Mouse (Mus musculus) MEL (cell line): ENCODE results near the gene Zcchc14. TPM values are rescaled to one million over a fixed set of nuclear protein-coding genes. Genes with fewer than 3 reads are reported as not detected.

ENCODE experiments used
- DNase-seq: peaks from one replicate; pipeline ENCODE4 v3.0.0; 2011; ENCODE audit warnings: low read depth, low spot score
- H3K27ac ChIP-seq: 2 replicates; pipeline ENCODE4 v1.5.1; 2012; ENCODE audit warnings: low read depth, mild to moderate bottlenecking, control low read depth, low read length, moderate library complexity; ENCODE audit not compliant: control insufficient read depth
- H3K27me3 ChIP-seq, 2 experiments: fragments of 150-350 bp in 1 of 2; sonication (generic) in 1 of 2; 2 replicates each; pipeline ENCODE4 v1.6.1; 2012; ENCODE audit warnings: low read length in 2 of 2, mild to moderate bottlenecking in 2 of 2, improper control_type of control experiment in 1 of 2, moderate library complexity in 1 of 2; ENCODE audit not compliant: insufficient read depth in 2 of 2, control insufficient read depth in 1 of 2
- H3K36me3 ChIP-seq, 2 experiments: 2 replicates each; pipeline ENCODE4 v1.6.1; 2012 to 2014; ENCODE audit warnings: low read length in 2 of 2, improper control_type of control experiment in 1 of 2, inconsistent platforms in 1 of 2, mild to moderate bottlenecking in 1 of 2; ENCODE audit not compliant: insufficient read depth in 2 of 2, control insufficient read depth in 1 of 2
- H3K4me1 ChIP-seq, 2 experiments: fragments of 150-350 bp in 1 of 2; sonication (generic) in 1 of 2; 2 replicates each; pipeline ENCODE4 v1.6.1; 2012; ENCODE audit warnings: low read length in 2 of 2, improper control_type of control experiment in 1 of 2, mild to moderate bottlenecking in 1 of 2; ENCODE audit not compliant: insufficient read depth in 2 of 2, control insufficient read depth in 1 of 2
- H3K4me3 ChIP-seq, 2 experiments: fragments of 150-350 bp in 1 of 2; sonication (generic) in 1 of 2; 2 replicates each; pipeline ENCODE4 v1.5.1; 2012; ENCODE audit warnings: low read depth in 2 of 2, low read length in 2 of 2, mild to moderate bottlenecking in 2 of 2, moderate library complexity in 2 of 2, control low read depth in 1 of 2, improper control_type of control experiment in 1 of 2; ENCODE audit not compliant: control insufficient read depth in 1 of 2, insufficient read depth in 1 of 2
- H3K79me2 ChIP-seq: 2 replicates; pipeline ENCODE4 v1.6.1; 2012; ENCODE audit warnings: mild to moderate bottlenecking, low read length, moderate library complexity; ENCODE audit not compliant: control insufficient read depth, poor library complexity, insufficient read depth
- H3K9ac ChIP-seq: 2 replicates; pipeline ENCODE4 v1.6.1; 2012; ENCODE audit warnings: low read depth, mild to moderate bottlenecking, control low read depth, low read length, moderate library complexity; ENCODE audit not compliant: control insufficient read depth, poor library complexity, severe bottlenecking
- H3K9me3 ChIP-seq: fragments of 150-350 bp; sonication (generic); replicated peaks from 2 replicates; pipeline ENCODE4 v1.6.1; 2012; ENCODE audit warnings: mild to moderate bottlenecking, low read length, improper control_type of control experiment, moderate library complexity; ENCODE audit not compliant: insufficient read depth
- CTCF ChIP-seq, 3 experiments: IDR thresholded peaks in 2 of 3; conservative IDR thresholded peaks in 1 of 3; 2 replicates each; pipeline ENCODE4 v1.5.1; 2011 to 2012; ENCODE audit warnings: low read length in 3 of 3, low read depth in 2 of 3, mild to moderate bottlenecking in 2 of 3, improper control_type of control experiment in 1 of 3, inconsistent platforms in 1 of 3, mixed read lengths in 1 of 3, moderate library complexity in 1 of 3; ENCODE audit not compliant: control insufficient read depth in 1 of 3, insufficient read depth in 1 of 3, poor library complexity in 1 of 3, severe bottlenecking in 1 of 3
- E2F4 ChIP-seq: IDR thresholded peaks from 2 replicates; pipeline ENCODE4 v1.6.1; 2011; ENCODE audit warnings: low read depth, low read length, improper control_type of control experiment, borderline replicate concordance
- ELF1 ChIP-seq: IDR thresholded peaks from 2 replicates; pipeline ENCODE4 v1.6.1; 2014; ENCODE audit warnings: low read depth, mild to moderate bottlenecking, inconsistent platforms, low read length, improper control_type of control experiment, moderate library complexity
- ETS1 ChIP-seq: IDR thresholded peaks from 2 replicates; pipeline ENCODE4 v1.6.1; 2012; ENCODE audit warnings: low read depth, mild to moderate bottlenecking, inconsistent platforms, low read length, improper control_type of control experiment, moderate library complexity
- GABPA ChIP-seq: IDR thresholded peaks from 2 replicates; pipeline ENCODE4 v1.6.1; 2012; ENCODE audit warnings: low read depth, mild to moderate bottlenecking, inconsistent platforms, low read length, improper control_type of control experiment, moderate library complexity
- GATA1 ChIP-seq: IDR thresholded peaks from 2 replicates; pipeline ENCODE4 v1.6.1; 2011; ENCODE audit warnings: low read depth, low read length, improper control_type of control experiment
- HCFC1 ChIP-seq: IDR thresholded peaks from 2 replicates; pipeline ENCODE4 v1.6.1; 2012; ENCODE audit warnings: low read depth, mild to moderate bottlenecking, inconsistent platforms, low read length, improper control_type of control experiment, moderate library complexity
- JUND ChIP-seq: IDR thresholded peaks from 2 replicates; pipeline ENCODE4 v1.6.1; 2011; ENCODE audit warnings: low read depth, mild to moderate bottlenecking, improper control_type of control experiment, low read length
- KAT2A ChIP-seq: conservative IDR thresholded peaks from 2 replicates; pipeline ENCODE4 v1.6.1; 2012; ENCODE audit warnings: low read depth, low read length, improper control_type of control experiment, inconsistent platforms
- MAX ChIP-seq: IDR thresholded peaks from 2 replicates; pipeline ENCODE4 v1.6.1; 2011; ENCODE audit warnings: low read length, improper control_type of control experiment
- MAZ ChIP-seq: IDR thresholded peaks from 2 replicates; pipeline ENCODE4 v1.6.1; 2012; ENCODE audit warnings: low read depth, mild to moderate bottlenecking, inconsistent platforms, low read length, improper control_type of control experiment
- MEF2A ChIP-seq: IDR thresholded peaks from 2 replicates; pipeline ENCODE4 v1.6.1; 2014; ENCODE audit warnings: low read depth, mild to moderate bottlenecking, inconsistent platforms, low read length, improper control_type of control experiment; ENCODE audit not compliant: poor library complexity, insufficient replicate concordance, severe bottlenecking; ENCODE audit errors: extremely low read depth
- MXI1 ChIP-seq: IDR thresholded peaks from 2 replicates; pipeline ENCODE4 v1.6.1; 2011; ENCODE audit warnings: mild to moderate bottlenecking, low read depth, low read length, improper control_type of control experiment
- MYB ChIP-seq: IDR thresholded peaks from 2 replicates; pipeline ENCODE4 v1.6.1; 2011; ENCODE audit warnings: mild to moderate bottlenecking, low read depth, low read length, improper control_type of control experiment
- MYC ChIP-seq: IDR thresholded peaks from 2 replicates; pipeline ENCODE4 v1.6.1; 2011; ENCODE audit warnings: low read depth, mild to moderate bottlenecking, low read length, improper control_type of control experiment, moderate library complexity
- NRF1 ChIP-seq: IDR thresholded peaks from 2 replicates; pipeline ENCODE4 v1.6.1; 2014; ENCODE audit warnings: low read depth, mild to moderate bottlenecking, inconsistent platforms, low read length, improper control_type of control experiment, moderate library complexity; ENCODE audit not compliant: poor library complexity, insufficient read depth, severe bottlenecking
- POLR2AphosphoS5 ChIP-seq: IDR thresholded peaks from 2 replicates; pipeline ENCODE4 v1.6.1; 2012; ENCODE audit warnings: low read depth, borderline replicate concordance, mild to moderate bottlenecking, inconsistent platforms, low read length, moderate library complexity, mixed read lengths
- SIN3A ChIP-seq: IDR thresholded peaks from 2 replicates; pipeline ENCODE4 v1.6.1; 2012; ENCODE audit warnings: low read length, improper control_type of control experiment, inconsistent platforms
- TAL1 ChIP-seq: IDR thresholded peaks from 2 replicates; pipeline ENCODE4 v1.6.1; 2012; ENCODE audit warnings: mild to moderate bottlenecking, inconsistent platforms, low read length, moderate library complexity, mixed read lengths
- TBP ChIP-seq: IDR thresholded peaks from 2 replicates; pipeline ENCODE4 v1.8.0; 2011; ENCODE audit warnings: low read depth, low read length, improper control_type of control experiment
- UBTF ChIP-seq: IDR thresholded peaks from 2 replicates; pipeline ENCODE4 v1.6.1; 2012; ENCODE audit warnings: low read depth, mild to moderate bottlenecking, inconsistent platforms, low read length, improper control_type of control experiment, moderate library complexity, borderline replicate concordance; ENCODE audit not compliant: insufficient read depth
- USF1 ChIP-seq: IDR thresholded peaks from 2 replicates; pipeline ENCODE4 v1.6.1; 2014; ENCODE audit warnings: low read depth, mild to moderate bottlenecking, inconsistent platforms, low read length, improper control_type of control experiment, moderate library complexity
- USF2 ChIP-seq, 2 experiments: IDR thresholded peaks; 2 replicates each; pipeline ENCODE4 v1.6.1; 2011 to 2012; ENCODE audit warnings: improper control_type of control experiment in 2 of 2, low read length in 2 of 2, borderline replicate concordance in 1 of 2, inconsistent platforms in 1 of 2, low read depth in 1 of 2, mild to moderate bottlenecking in 1 of 2; ENCODE audit not compliant: insufficient read depth in 1 of 2
- ZMIZ1 ChIP-seq: IDR thresholded peaks from 2 replicates; pipeline ENCODE4 v1.6.1; 2012; ENCODE audit warnings: low read depth, mild to moderate bottlenecking, inconsistent platforms, low read length, improper control_type of control experiment, moderate library complexity
- ZNF384 ChIP-seq: IDR thresholded peaks from 2 replicates; pipeline ENCODE4 v1.6.1; 2012; ENCODE audit warnings: low read depth, mild to moderate bottlenecking, inconsistent platforms, low read length, improper control_type of control experiment
- polyA plus RNA-seq, 2 experiments: library from polyadenylated mRNA; stranded (reverse) in 1 of 2; unstranded in 1 of 2; fragments of >175 nt in 1 of 2; fragments of >200 nt in 1 of 2; gene quantifications; 2 replicates each; pipeline versions ENCODE4 v1.2.1 to v1.2.4; 2012; ENCODE audit warnings: low replicate concordance in 2 of 2, low read depth in 1 of 2; ENCODE audit not compliant: insufficient read length in 2 of 2, insufficient read depth in 1 of 2, missing spikeins in 1 of 2
- total RNA-seq: library from RNA; depleted of rRNA; stranded (reverse); fragments of 300-350 nt; gene quantifications from 2 replicates; pipeline ENCODE4 v1.2.3, GENCODE M21; 2012

Gene Zcchc14
- total and polyA plus RNA-seq, 3 experiments: 0.04 to 0.11 TPM; not detected in 1

- H3K27me3 ChIP-seq: no peaks in the 10 kb centered on the region; a peak in 1 of 4 replicates
- H3K79me2 ChIP-seq: no peaks in the 10 kb centered on the region
- H3K36me3 ChIP-seq: no peaks in the 10 kb centered on the region
- H3K9ac ChIP-seq: no peak overlapping the region
- H3K4me3 ChIP-seq: no peak overlapping the region
- no peak for DNase-seq
- no peaks in the 10 kb centered on the region for H3K9me3 ChIP-seq
- H3K27ac ChIP-seq: no peak overlapping the region
- TF ChIP-seq CTCF (IDR thresholded peaks at IDR 0.05 in 2 of 3, conservative IDR thresholded peaks at IDR 0.05 in 1 of 3; ENCODE audit: control insufficient read depth in 1 of 3, insufficient read depth in 1 of 3, low read depth in 2 of 3, low read length in 3 of 3, poor library complexity in 1 of 3, severe bottlenecking in 1 of 3) (peak in 2 of 3 experiments; percentile 17 to 46; a peak in 3 of 6 replicates), SIN3A (no peak), JUND (no peak)
- H3K4me1 ChIP-seq: no peaks in the 10 kb centered on the region
Observed at GRCm38 (mm10) chr8:121674524-121674923, 21.8 kb upstream of the Zcchc14 start.

- Histone ChIP-seq H3K4me1 (no peaks in the 10 kb centered on the region), H3K9ac (no peak overlapping the region), H3K4me3 (no peak overlapping the region), H3K27ac (no peak overlapping the region), H3K27me3 (no peaks in the 10 kb centered on the region; a peak in 1 of 4 replicates), H3K36me3 (no peaks in the 10 kb centered on the region), H3K9me3 (no peaks in the 10 kb centered on the region), H3K79me2 (no peaks in the 10 kb centered on the region)
- TF ChIP-seq POLR2AphosphoS5: no peak
- TF ChIP-seq MAX: no peak
- peak; percentile 77 for TF ChIP-seq USF1
- TF ChIP-seq GATA1: no peak
- no peak for TF ChIP-seq ELF1
- TF ChIP-seq TAL1: no peak
- TF ChIP-seq MEF2A: no peak
- no peak for TF ChIP-seq MAZ
- TF ChIP-seq USF2 (IDR thresholded peaks at IDR 0.05; ENCODE audit: borderline replicate concordance in 1 of 2, insufficient read depth in 1 of 2, low read depth in 1 of 2, low read length in 2 of 2): 0 out of 4 replicates have a peak, but pooled peaks of 1 of the 2 experiments have one; percentile 25
- TF ChIP-seq ZMIZ1: no peak
- TF ChIP-seq HCFC1: peak; percentile 76
- TF ChIP-seq UBTF: no peak
- no peak for TF ChIP-seq E2F4
- no peak for TF ChIP-seq ZNF384
- TF ChIP-seq MYB: no peak
- TF ChIP-seq NRF1: no peak
- TF ChIP-seq MYC: no peak
- TF ChIP-seq GABPA: no peak
- no peak for TF ChIP-seq SIN3A
- no peak for TF ChIP-seq KAT2A
- no peak for TF ChIP-seq ETS1
- no peak for TF ChIP-seq MXI1
- TF ChIP-seq TBP: no peak
- no peak for TF ChIP-seq CTCF (IDR thresholded peaks at IDR 0.05 in 2 of 3, conservative IDR thresholded peaks at IDR 0.05 in 1 of 3; ENCODE audit: control insufficient read depth in 1 of 3, insufficient read depth in 1 of 3, low read depth in 2 of 3, low read length in 3 of 3, poor library complexity in 1 of 3, severe bottlenecking in 1 of 3)
- DNase-seq: no peak
Observed at GRCm38 (mm10) chr8:121673917-121674316, 21.2 kb upstream of the Zcchc14 start.
